Mouse (Mus musculus): ENCODE results near the gene Dnajc7.

The Dnajc7 gene

GRCm38 (mm10) chr11:100579116-100579799 lies 40.7 kb downstream of the Dnajc7 start:
- DNase-seq: no peak

GRCm38 (mm10) chr11:100577852-100578599 lies 41.9 kb downstream of the Dnajc7 start:
- DNase-seq: peak in 1 of 2 experiments; percentile 41

GRCm38 (mm10) chr11:100576256-100576655 lies 43.7 kb downstream of the Dnajc7 start:
- no peak for DNase-seq

- peak in 1 of 2 experiments; percentile 37 for DNase-seq
These were observed 44.5 kb downstream of the Dnajc7 start for GRCm38 (mm10) chr11:100575484-100575855.

- DNase-seq: peak; percentile 86 to 93
These were observed 45.1 kb downstream of the Dnajc7 start, which contains the start of gene Cnp for GRCm38 (mm10) chr11:100574708-100575483. TSS of gene Cnp (plus strand) at chr11:100574904.

GRCm38 (mm10) chr11:100574188-100574587 lies 45.8 kb downstream of the Dnajc7 start:
- DNase-seq: no peak

GRCm38 (mm10) chr11:100571202-100571567 lies 48.8 kb downstream of the Dnajc7 start:
- peak in 1 of 2 experiments; percentile 30 for DNase-seq

GRCm38 (mm10) chr11:100570430-100571201 lies 49.4 kb downstream of the Dnajc7 start:
- DNase-seq: peak in 1 of 2 experiments; percentile 68

GRCm38 (mm10) chr11:100569789-100570188 lies 50.2 kb downstream of the Dnajc7 start:
- no peak for DNase-seq

GRCm38 (mm10) chr11:100568692-100569091 lies 51.3 kb downstream of the Dnajc7 start:
- no peak for DNase-seq

GRCm38 (mm10) chr11:100567815-100568245 lies 52.1 kb downstream of the Dnajc7 start:
- no peak for DNase-seq

- DNase-seq: no peak
These were observed 52.7 kb downstream of the Dnajc7 start for GRCm38 (mm10) chr11:100567229-100567628.

GRCm38 (mm10) chr11:100564703-100565102 lies 55.3 kb downstream of the Dnajc7 start:
- no peak for DNase-seq

GRCm38 (mm10) chr11:100564297-100564696 lies 55.7 kb downstream of the Dnajc7 start:
- no peak for DNase-seq

- no peak for DNase-seq
These were observed 58.2 kb downstream of the Dnajc7 start for GRCm38 (mm10) chr11:100561748-100562147.

- no peak for DNase-seq
These were observed 60.5 kb downstream of the Dnajc7 start for GRCm38 (mm10) chr11:100559476-100559875.

- DNase-seq: no peak
These were observed 62.4 kb downstream of the Dnajc7 start for GRCm38 (mm10) chr11:100557563-100557962.

- peak; percentile 37 to 49 for DNase-seq
These were observed 64.4 kb downstream of the Dnajc7 start for GRCm38 (mm10) chr11:100555583-100555982.

GRCm38 (mm10) chr11:100552842-100553241 lies 67.1 kb downstream of the Dnajc7 start:
- DNase-seq: no peak

GRCm38 (mm10) chr11:100550101-100550500 lies 69.9 kb downstream of the Dnajc7 start:
- no peak for DNase-seq

GRCm38 (mm10) chr11:100549466-100549865 lies 70.5 kb downstream of the Dnajc7 start:
- no peak for DNase-seq

GRCm38 (mm10) chr11:100548141-100548540 lies 71.8 kb downstream of the Dnajc7 start:
- DNase-seq: no peak
